Mouse (Mus musculus) MEL (cell line): ENCODE results near the gene Tango6. TPM values are rescaled to one million over a fixed set of nuclear protein-coding genes. Genes with fewer than 3 reads are reported as not detected.

ENCODE experiments used
- DNase-seq: peaks from one replicate; pipeline ENCODE4 v3.0.0; 2011; ENCODE audit warnings: low read depth, low spot score
- H3K27ac ChIP-seq: 2 replicates; pipeline ENCODE4 v1.5.1; 2012; ENCODE audit warnings: low read depth, mild to moderate bottlenecking, control low read depth, low read length, moderate library complexity; ENCODE audit not compliant: control insufficient read depth
- H3K27me3 ChIP-seq, 2 experiments: fragments of 150-350 bp in 1 of 2; sonication (generic) in 1 of 2; 2 replicates each; pipeline ENCODE4 v1.6.1; 2012; ENCODE audit warnings: low read length in 2 of 2, mild to moderate bottlenecking in 2 of 2, improper control_type of control experiment in 1 of 2, moderate library complexity in 1 of 2; ENCODE audit not compliant: insufficient read depth in 2 of 2, control insufficient read depth in 1 of 2
- H3K36me3 ChIP-seq, 2 experiments: 2 replicates each; pipeline ENCODE4 v1.6.1; 2012 to 2014; ENCODE audit warnings: low read length in 2 of 2, improper control_type of control experiment in 1 of 2, inconsistent platforms in 1 of 2, mild to moderate bottlenecking in 1 of 2; ENCODE audit not compliant: insufficient read depth in 2 of 2, control insufficient read depth in 1 of 2
- H3K4me1 ChIP-seq, 2 experiments: fragments of 150-350 bp in 1 of 2; sonication (generic) in 1 of 2; 2 replicates each; pipeline ENCODE4 v1.6.1; 2012; ENCODE audit warnings: low read length in 2 of 2, improper control_type of control experiment in 1 of 2, mild to moderate bottlenecking in 1 of 2; ENCODE audit not compliant: insufficient read depth in 2 of 2, control insufficient read depth in 1 of 2
- H3K4me3 ChIP-seq, 2 experiments: fragments of 150-350 bp in 1 of 2; sonication (generic) in 1 of 2; 2 replicates each; pipeline ENCODE4 v1.5.1; 2012; ENCODE audit warnings: low read depth in 2 of 2, low read length in 2 of 2, mild to moderate bottlenecking in 2 of 2, moderate library complexity in 2 of 2, control low read depth in 1 of 2, improper control_type of control experiment in 1 of 2; ENCODE audit not compliant: control insufficient read depth in 1 of 2, insufficient read depth in 1 of 2
- H3K79me2 ChIP-seq: 2 replicates; pipeline ENCODE4 v1.6.1; 2012; ENCODE audit warnings: mild to moderate bottlenecking, low read length, moderate library complexity; ENCODE audit not compliant: control insufficient read depth, poor library complexity, insufficient read depth
- H3K9ac ChIP-seq: 2 replicates; pipeline ENCODE4 v1.6.1; 2012; ENCODE audit warnings: low read depth, mild to moderate bottlenecking, control low read depth, low read length, moderate library complexity; ENCODE audit not compliant: control insufficient read depth, poor library complexity, severe bottlenecking
- H3K9me3 ChIP-seq: fragments of 150-350 bp; sonication (generic); replicated peaks from 2 replicates; pipeline ENCODE4 v1.6.1; 2012; ENCODE audit warnings: mild to moderate bottlenecking, low read length, improper control_type of control experiment, moderate library complexity; ENCODE audit not compliant: insufficient read depth
- BHLHE40 ChIP-seq: IDR thresholded peaks from 2 replicates; pipeline ENCODE4 v1.6.1; 2012; ENCODE audit warnings: low read depth, mild to moderate bottlenecking, inconsistent platforms, low read length, improper control_type of control experiment, borderline replicate concordance
- CTCF ChIP-seq, 3 experiments: IDR thresholded peaks in 2 of 3; conservative IDR thresholded peaks in 1 of 3; 2 replicates each; pipeline ENCODE4 v1.5.1; 2011 to 2012; ENCODE audit warnings: low read length in 3 of 3, low read depth in 2 of 3, mild to moderate bottlenecking in 2 of 3, improper control_type of control experiment in 1 of 3, inconsistent platforms in 1 of 3, mixed read lengths in 1 of 3, moderate library complexity in 1 of 3; ENCODE audit not compliant: control insufficient read depth in 1 of 3, insufficient read depth in 1 of 3, poor library complexity in 1 of 3, severe bottlenecking in 1 of 3
- ELF1 ChIP-seq: IDR thresholded peaks from 2 replicates; pipeline ENCODE4 v1.6.1; 2014; ENCODE audit warnings: low read depth, mild to moderate bottlenecking, inconsistent platforms, low read length, improper control_type of control experiment, moderate library complexity
- GATA1 ChIP-seq: IDR thresholded peaks from 2 replicates; pipeline ENCODE4 v1.6.1; 2011; ENCODE audit warnings: low read depth, low read length, improper control_type of control experiment
- HCFC1 ChIP-seq: IDR thresholded peaks from 2 replicates; pipeline ENCODE4 v1.6.1; 2012; ENCODE audit warnings: low read depth, mild to moderate bottlenecking, inconsistent platforms, low read length, improper control_type of control experiment, moderate library complexity
- JUND ChIP-seq: IDR thresholded peaks from 2 replicates; pipeline ENCODE4 v1.6.1; 2011; ENCODE audit warnings: low read depth, mild to moderate bottlenecking, improper control_type of control experiment, low read length
- MAZ ChIP-seq: IDR thresholded peaks from 2 replicates; pipeline ENCODE4 v1.6.1; 2012; ENCODE audit warnings: low read depth, mild to moderate bottlenecking, inconsistent platforms, low read length, improper control_type of control experiment
- MEF2A ChIP-seq: IDR thresholded peaks from 2 replicates; pipeline ENCODE4 v1.6.1; 2014; ENCODE audit warnings: low read depth, mild to moderate bottlenecking, inconsistent platforms, low read length, improper control_type of control experiment; ENCODE audit not compliant: poor library complexity, insufficient replicate concordance, severe bottlenecking; ENCODE audit errors: extremely low read depth
- MXI1 ChIP-seq: IDR thresholded peaks from 2 replicates; pipeline ENCODE4 v1.6.1; 2011; ENCODE audit warnings: mild to moderate bottlenecking, low read depth, low read length, improper control_type of control experiment
- MYB ChIP-seq: IDR thresholded peaks from 2 replicates; pipeline ENCODE4 v1.6.1; 2011; ENCODE audit warnings: mild to moderate bottlenecking, low read depth, low read length, improper control_type of control experiment
- MYC ChIP-seq: IDR thresholded peaks from 2 replicates; pipeline ENCODE4 v1.6.1; 2011; ENCODE audit warnings: low read depth, mild to moderate bottlenecking, low read length, improper control_type of control experiment, moderate library complexity
- NELFE ChIP-seq: IDR thresholded peaks from 2 replicates; pipeline ENCODE4 v1.6.1; 2011; ENCODE audit warnings: low read depth, low read length, improper control_type of control experiment
- POLR2AphosphoS5 ChIP-seq: IDR thresholded peaks from 2 replicates; pipeline ENCODE4 v1.6.1; 2012; ENCODE audit warnings: low read depth, borderline replicate concordance, mild to moderate bottlenecking, inconsistent platforms, low read length, moderate library complexity, mixed read lengths
- RCOR1 ChIP-seq: IDR thresholded peaks from 2 replicates; pipeline ENCODE4 v1.6.1; 2012; ENCODE audit warnings: low read depth, mild to moderate bottlenecking, inconsistent platforms, low read length, improper control_type of control experiment
- SMC3 ChIP-seq: IDR thresholded peaks from 2 replicates; pipeline ENCODE4 v1.6.1; 2011; ENCODE audit warnings: low read depth, low read length, improper control_type of control experiment
- TBP ChIP-seq: IDR thresholded peaks from 2 replicates; pipeline ENCODE4 v1.8.0; 2011; ENCODE audit warnings: low read depth, low read length, improper control_type of control experiment
- UBTF ChIP-seq: IDR thresholded peaks from 2 replicates; pipeline ENCODE4 v1.6.1; 2012; ENCODE audit warnings: low read depth, mild to moderate bottlenecking, inconsistent platforms, low read length, improper control_type of control experiment, moderate library complexity, borderline replicate concordance; ENCODE audit not compliant: insufficient read depth
- USF1 ChIP-seq: IDR thresholded peaks from 2 replicates; pipeline ENCODE4 v1.6.1; 2014; ENCODE audit warnings: low read depth, mild to moderate bottlenecking, inconsistent platforms, low read length, improper control_type of control experiment, moderate library complexity
- USF2 ChIP-seq, 2 experiments: IDR thresholded peaks; 2 replicates each; pipeline ENCODE4 v1.6.1; 2011 to 2012; ENCODE audit warnings: improper control_type of control experiment in 2 of 2, low read length in 2 of 2, borderline replicate concordance in 1 of 2, inconsistent platforms in 1 of 2, low read depth in 1 of 2, mild to moderate bottlenecking in 1 of 2; ENCODE audit not compliant: insufficient read depth in 1 of 2
- ZC3H11A ChIP-seq: IDR thresholded peaks from 2 replicates; pipeline ENCODE4 v1.6.1; 2012; ENCODE audit warnings: low read depth, mild to moderate bottlenecking, inconsistent platforms, low read length, improper control_type of control experiment
- ZMIZ1 ChIP-seq: IDR thresholded peaks from 2 replicates; pipeline ENCODE4 v1.6.1; 2012; ENCODE audit warnings: low read depth, mild to moderate bottlenecking, inconsistent platforms, low read length, improper control_type of control experiment, moderate library complexity
- ZNF384 ChIP-seq: IDR thresholded peaks from 2 replicates; pipeline ENCODE4 v1.6.1; 2012; ENCODE audit warnings: low read depth, mild to moderate bottlenecking, inconsistent platforms, low read length, improper control_type of control experiment
- polyA plus RNA-seq, 2 experiments: library from polyadenylated mRNA; stranded (reverse) in 1 of 2; unstranded in 1 of 2; fragments of >175 nt in 1 of 2; fragments of >200 nt in 1 of 2; gene quantifications; 2 replicates each; pipeline versions ENCODE4 v1.2.1 to v1.2.4; 2012; ENCODE audit warnings: low replicate concordance in 2 of 2, low read depth in 1 of 2; ENCODE audit not compliant: insufficient read length in 2 of 2, insufficient read depth in 1 of 2, missing spikeins in 1 of 2
- total RNA-seq: library from RNA; depleted of rRNA; stranded (reverse); fragments of 300-350 nt; gene quantifications from 2 replicates; pipeline ENCODE4 v1.2.3, GENCODE M21; 2012

Tango6 gene
- total and polyA plus RNA-seq, 3 experiments: 3.0 to 6.1 TPM; not detected in 1

DNA sequence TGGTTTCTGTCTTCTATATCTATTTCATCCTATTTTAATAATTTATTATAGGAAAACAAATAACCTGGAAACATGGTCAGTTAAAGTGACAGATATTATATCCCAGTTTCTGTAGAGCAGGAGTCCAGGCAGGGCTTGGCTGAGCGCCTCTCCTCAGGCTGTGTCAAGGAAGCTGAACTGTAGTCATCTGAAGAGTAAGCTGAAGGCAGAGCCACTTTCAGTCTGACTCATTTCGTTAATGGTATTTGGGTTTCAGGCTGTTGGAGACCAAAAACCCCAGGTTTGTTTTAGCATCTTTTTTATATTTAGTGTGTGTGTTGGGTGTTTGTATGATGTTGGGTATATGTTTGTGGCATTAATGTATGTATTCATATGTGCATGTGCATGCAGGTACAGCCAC is 112.0 kb downstream of the Tango6 start:
- no peaks in the 10 kb centered on the region for H3K4me1 ChIP-seq
- H3K9ac ChIP-seq: no peak overlapping the region
- H3K4me3 ChIP-seq: no peak overlapping the region
- no peak for DNase-seq
- no peaks in the 10 kb centered on the region for H3K79me2 ChIP-seq
- no peaks in the 10 kb centered on the region for H3K9me3 ChIP-seq
- H3K36me3 ChIP-seq: no peaks in the 10 kb centered on the region
- H3K27me3 ChIP-seq: no peaks in the 10 kb centered on the region
- no peak for TF ChIP-seq SMC3
- TF ChIP-seq GATA1: no peak
- no peak for TF ChIP-seq USF1
- TF ChIP-seq MYB: no peak
- no peak for TF ChIP-seq MYC
- TF ChIP-seq MXI1: no peak
- no peak for TF ChIP-seq UBTF
- TF ChIP-seq CTCF (IDR thresholded peaks at IDR 0.05 in 2 of 3, conservative IDR thresholded peaks at IDR 0.05 in 1 of 3; ENCODE audit: control insufficient read depth in 1 of 3, insufficient read depth in 1 of 3, low read depth in 2 of 3, low read length in 3 of 3, poor library complexity in 1 of 3, severe bottlenecking in 1 of 3): no peak
- TF ChIP-seq ELF1: no peak
- TF ChIP-seq TBP: no peak
- no peak for TF ChIP-seq POLR2AphosphoS5
- TF ChIP-seq BHLHE40: no peak
- no peak for TF ChIP-seq USF2 (IDR thresholded peaks at IDR 0.05; ENCODE audit: borderline replicate concordance in 1 of 2, insufficient read depth in 1 of 2, low read depth in 1 of 2, low read length in 2 of 2)
- no peak for TF ChIP-seq NELFE
- TF ChIP-seq HCFC1: no peak
- TF ChIP-seq ZNF384: no peak
- TF ChIP-seq JUND: no peak
- TF ChIP-seq MEF2A: no peak
- no peak for TF ChIP-seq MAZ
- TF ChIP-seq, all 39 proteins: peak for 0
- H3K27ac ChIP-seq: no peak overlapping the region

DNA sequence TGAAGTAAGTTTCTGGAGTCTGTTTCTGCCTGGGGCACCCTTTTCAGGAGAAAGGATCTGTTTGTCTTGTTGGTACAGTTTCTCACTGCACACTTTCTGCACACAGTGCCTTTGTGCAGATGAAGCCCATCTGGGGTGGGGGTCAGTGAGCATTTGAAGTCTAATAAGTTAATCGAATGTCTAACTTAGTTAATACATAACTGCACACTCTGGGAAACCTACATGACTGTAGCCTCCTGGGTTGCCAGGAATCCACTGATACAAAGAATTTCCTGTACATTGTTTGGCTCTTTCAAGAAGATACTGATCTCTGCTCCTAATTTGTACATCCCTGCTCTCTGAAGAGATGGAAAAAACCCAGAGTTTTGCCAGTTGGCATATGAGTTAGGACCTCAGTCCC is 117.0 kb downstream of the Tango6 start:
- Histone ChIP-seq H3K9ac (no peak overlapping the region), H3K79me2 (no peaks in the 10 kb centered on the region), H3K27me3 (no peaks in the 10 kb centered on the region), H3K27ac (no peak overlapping the region), H3K4me3 (no peak overlapping the region), H3K9me3 (no peaks in the 10 kb centered on the region), H3K4me1 (no peaks in the 10 kb centered on the region)
- no peak for TF ChIP-seq POLR2AphosphoS5
- TF ChIP-seq MYC: no peak
- no peak for TF ChIP-seq ZMIZ1
- TF ChIP-seq NELFE: no peak
- TF ChIP-seq BHLHE40: no peak
- no peak for TF ChIP-seq RCOR1
- no peak for TF ChIP-seq ZC3H11A
- TF ChIP-seq ZNF384: no peak
- TF ChIP-seq, all 39 proteins: peak for 0
- H3K36me3 ChIP-seq: no peaks in the 10 kb centered on the region
- no peak for DNase-seq
